Mouse (Mus musculus) right cerebral cortex, adult 18-20 months (tissue): ENCODE results near the gene Cog1.
"Not testable (repeated sequence)": the region's sequence is repeated elsewhere in the genome, so short reads cannot be mapped to it uniquely, and the experiment has no call there.

Source experiments
- DNase-seq: peaks from one replicate; pipeline ENCODE4 v3.0.0; 2022; ENCODE audit warnings: mixed read lengths

The Cog1 gene

DNA sequence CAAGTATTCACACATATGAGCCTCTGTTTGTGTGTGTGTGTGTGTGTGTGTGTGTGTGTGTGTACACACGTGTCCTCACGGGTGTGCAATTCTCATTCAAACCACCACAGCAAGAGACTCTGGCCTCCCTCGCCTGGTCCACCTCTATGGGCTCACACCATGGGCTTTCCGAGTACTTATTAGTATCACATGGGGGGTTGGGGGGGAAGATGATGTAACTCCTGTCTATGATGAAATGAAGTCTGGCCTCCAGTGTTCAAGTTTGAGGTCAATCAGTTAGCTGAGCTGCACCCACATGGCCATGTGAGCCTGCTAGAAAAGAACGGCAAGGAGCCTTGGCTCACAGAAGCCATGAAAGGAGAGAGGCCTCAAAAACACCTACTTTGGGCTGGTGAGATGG, 15.6 kb upstream of the Cog1 start:
- DNase-seq: no peak

- DNase-seq: no peak
Measured at GRCm38 (mm10) chr11:113634699-113635121, 14.3 kb upstream of the Cog1 start.

DNA sequence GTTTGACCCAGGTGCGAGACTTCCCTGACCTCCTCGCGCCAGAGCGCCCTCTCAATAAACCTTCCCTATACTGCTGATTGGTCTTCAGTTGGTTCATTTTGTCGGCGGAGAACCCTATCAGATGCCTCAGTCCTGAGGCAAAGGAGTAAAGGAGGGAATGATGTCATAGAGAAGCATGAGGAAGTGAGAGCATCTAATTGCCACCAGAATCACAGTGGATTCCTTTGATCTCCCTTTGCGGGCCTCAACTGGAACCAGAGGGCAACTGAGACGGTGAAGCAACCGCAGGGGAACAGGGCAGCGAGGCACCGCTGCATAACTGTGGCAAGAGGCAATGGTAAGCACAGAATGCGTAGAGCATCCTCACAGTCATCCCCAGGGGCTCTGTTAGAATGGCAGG, 10.3 kb upstream of the Cog1 start:
- no peak for DNase-seq

DNA sequence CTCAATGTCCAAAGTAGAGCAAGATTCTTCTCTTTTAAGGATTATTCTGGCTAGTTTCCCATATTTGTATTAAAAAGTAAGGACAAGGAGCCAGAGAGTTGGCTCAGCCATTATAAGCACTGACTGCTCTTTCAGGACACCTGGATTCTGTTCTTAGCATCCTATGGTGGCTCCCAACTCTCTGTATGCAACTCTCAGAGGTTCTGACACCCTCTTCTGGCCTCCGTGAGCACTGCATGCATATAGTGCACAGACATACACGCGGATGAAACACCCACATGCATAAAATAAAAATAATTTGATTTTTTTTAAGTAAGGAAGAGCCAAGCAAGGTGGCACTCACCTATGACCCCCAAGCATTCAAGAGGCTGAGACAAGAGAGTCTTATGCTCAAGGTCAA, 3.8 kb upstream of the Cog1 start:
- DNase-seq: no peak

GRCm38 (mm10) chr11:113648152-113648551, 817 bp upstream of the Cog1 start:
- DNase-seq: peak; percentile 81

DNA sequence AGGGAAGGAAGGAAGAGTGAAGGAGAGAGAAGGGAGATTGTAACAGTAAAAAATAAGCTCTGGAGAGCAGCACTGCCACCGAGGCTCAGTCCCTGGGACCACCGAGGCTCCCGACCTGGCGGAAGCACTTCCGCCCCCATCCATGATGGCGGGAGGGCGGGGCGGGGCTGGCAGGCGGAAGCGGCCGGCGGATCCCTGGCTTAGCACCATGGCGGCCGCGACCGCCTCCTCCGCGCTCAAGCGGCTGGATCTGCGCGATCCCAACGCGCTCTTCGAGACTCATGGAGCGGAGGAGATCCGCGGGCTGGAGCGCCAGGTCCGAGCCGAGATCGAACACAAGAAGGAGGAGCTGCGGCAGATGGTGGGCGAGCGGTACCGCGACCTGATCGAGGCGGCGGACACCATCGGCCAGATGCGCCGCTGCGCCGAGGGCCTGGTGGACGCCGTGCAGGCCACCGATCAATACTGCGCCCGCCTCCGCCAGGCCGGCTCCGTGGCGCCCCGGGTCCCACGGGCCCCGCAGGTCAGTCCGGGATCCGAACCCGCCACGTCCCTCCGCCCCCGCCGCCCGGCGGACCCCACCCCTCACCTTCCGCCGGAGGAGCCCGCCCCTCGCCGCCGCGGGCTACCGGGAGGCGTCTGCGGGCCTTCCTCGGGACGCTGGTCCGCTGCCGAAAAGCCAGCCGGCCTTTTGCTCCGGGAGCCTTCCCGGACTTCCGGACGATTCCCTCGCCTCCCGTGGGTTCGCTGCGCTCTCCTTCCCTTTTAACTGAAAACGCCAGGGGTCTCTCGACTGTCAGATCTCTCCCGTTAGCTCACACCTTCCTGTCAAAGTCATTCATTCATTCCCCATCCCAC, 613 bp downstream of the Cog1 start, which contains the start of gene Slc39a11:
Gene Slc39a11, minus strand, starts transcription at position 727 of the 858 bp plus-strand sequence.
- DNase-seq: peak; percentile 66

- no peak for DNase-seq
Measured at GRCm38 (mm10) chr11:113651206-113651906, 2.4 kb downstream of the Cog1 start.

DNA sequence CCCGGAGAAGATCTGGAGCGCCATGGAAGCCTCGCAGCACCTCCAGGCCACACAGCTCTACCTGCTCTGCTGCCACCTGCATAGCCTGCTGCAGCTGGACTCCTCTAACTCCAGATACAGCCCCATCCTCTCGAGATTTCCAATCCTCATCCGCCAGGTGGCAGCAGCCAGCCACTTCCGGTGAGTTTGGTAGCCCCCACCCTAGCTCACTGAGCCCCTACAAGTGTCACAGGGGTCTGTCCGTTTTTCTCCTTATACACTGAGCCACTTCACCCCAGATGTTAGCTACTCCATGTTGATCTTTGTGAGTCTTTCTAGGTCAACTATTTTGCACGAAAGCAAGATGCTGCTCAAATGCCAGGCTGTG, 2.9 kb downstream of the Cog1 start:
- no peak for DNase-seq

- no peak for DNase-seq
Measured at GRCm38 (mm10) chr11:113652516-113652915, 3.5 kb downstream of the Cog1 start.

DNA sequence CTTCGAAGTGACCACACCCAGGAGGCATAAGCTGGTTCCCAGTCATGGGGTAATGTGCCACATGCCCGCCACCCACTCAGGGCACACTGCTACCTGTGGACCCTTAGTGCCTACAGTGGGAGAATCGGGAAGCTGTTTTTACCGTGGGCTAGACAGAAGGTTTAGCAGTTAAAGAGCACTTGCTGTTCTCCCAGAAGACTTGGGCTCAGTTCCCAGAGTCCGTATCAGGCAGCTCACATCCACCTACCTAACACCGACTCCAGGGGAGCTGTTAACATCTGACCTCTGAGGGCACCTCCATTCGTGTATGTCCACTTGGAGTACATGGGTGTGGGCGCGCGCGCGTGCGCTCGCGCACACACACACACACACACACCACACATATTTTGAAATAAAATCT, 5.1 kb downstream of the Cog1 start:
- DNase-seq: no peak

GRCm38 (mm10) chr11:113654561-113655270, 5.7 kb downstream of the Cog1 start:
- peak; percentile 65 for DNase-seq

DNA sequence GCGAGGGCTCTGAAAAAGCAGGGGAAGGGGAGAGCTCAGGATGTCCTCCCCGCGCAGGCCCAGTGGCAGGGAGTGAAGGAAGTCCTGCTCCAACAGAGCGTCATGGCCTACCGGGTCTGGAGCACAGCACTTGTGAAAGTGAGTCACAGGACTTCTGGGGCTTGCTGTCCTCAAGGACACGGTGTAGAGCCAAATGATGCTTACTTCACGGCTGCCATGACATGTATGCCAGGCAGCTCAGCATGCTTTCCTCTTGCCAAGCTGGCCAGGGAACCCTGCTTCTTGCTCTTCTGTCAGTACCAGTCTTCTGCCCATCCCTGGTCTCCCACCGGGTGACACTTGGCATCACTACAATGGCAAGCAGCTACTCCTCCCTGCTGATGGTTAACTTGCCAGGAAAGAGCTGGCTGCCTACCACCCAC, 7.6 kb downstream of the Cog1 start:
- DNase-seq: no peak

- DNase-seq: no peak
Measured at GRCm38 (mm10) chr11:113657221-113657620, 8.3 kb downstream of the Cog1 start.

DNA sequence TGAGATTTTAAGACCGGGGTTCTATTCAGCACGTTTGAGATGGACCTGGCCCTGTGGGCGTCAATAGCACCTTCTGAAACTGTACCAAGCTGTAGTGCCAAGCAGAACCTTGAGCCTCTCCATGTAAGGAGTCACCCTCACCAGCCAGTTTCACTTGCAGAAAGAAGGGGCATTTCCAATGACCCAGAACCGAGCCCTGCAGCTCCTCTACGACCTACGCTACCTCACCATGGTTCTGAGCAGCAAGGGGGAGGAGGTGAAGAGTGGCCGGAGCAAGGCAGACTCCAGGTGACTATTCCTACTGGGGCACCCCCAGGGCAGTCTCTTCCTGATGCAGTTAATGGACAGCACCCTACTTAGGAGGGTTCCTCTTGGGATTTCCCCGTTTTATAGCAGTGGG, 9.3 kb downstream of the Cog1 start:
- no peak for DNase-seq

DNA sequence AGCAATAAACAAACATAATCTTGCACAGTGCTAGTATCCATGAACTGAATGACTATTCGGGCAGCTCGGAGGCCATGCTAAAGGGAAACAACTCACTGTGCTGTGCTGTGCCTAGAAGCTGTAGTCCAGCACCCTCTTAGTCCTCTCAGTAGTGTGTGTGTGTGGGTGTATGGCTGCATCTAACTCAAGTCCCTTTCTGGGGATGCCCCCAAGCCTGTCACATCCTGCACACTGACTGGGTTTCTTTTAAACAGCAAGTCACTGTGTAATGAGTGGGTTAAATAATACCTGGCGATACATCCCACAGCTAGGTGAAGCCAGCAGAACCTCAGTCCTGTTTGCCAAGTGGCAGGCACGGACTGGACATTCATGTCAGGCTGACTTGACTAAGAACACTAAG, 9.8 kb downstream of the Cog1 start:
- DNase-seq: no peak

GRCm38 (mm10) chr11:113660213-113660612, 11.2 kb downstream of the Cog1 start:
- DNase-seq: not testable (repeated sequence)

GRCm38 (mm10) chr11:113660940-113661339, 12.0 kb downstream of the Cog1 start:
- no peak for DNase-seq

- no peak for DNase-seq
Measured at GRCm38 (mm10) chr11:113661835-113662351, 12.9 kb downstream of the Cog1 start.

GRCm38 (mm10) chr11:113664279-113664678, 15.3 kb downstream of the Cog1 start:
- DNase-seq: no peak

GRCm38 (mm10) chr11:113666205-113666604, 17.2 kb downstream of the Cog1 start:
- DNase-seq: no peak

- no peak for DNase-seq
Measured at GRCm38 (mm10) chr11:113666648-113667047, 17.7 kb downstream of the Cog1 start.

DNA sequence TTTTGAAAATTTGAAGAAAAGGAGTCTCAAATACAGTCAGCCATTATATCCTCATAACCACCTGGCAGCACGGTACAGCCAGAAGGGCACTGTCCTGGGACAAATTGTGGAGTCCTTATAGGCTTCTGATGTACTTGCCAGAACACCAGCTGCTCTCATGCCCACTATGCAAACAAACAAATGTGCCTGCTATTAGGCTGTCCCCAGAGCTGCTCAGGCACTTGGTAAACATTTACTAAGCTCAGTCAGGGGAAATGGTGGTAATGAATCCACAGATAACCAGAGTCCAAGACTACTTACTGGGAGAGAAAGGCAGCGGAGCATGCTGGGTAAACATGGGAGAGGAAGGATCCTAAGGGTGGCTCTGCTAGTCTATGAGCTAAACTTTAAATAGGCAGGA, 18.2 kb downstream of the Cog1 start:
- no peak for DNase-seq

DNA sequence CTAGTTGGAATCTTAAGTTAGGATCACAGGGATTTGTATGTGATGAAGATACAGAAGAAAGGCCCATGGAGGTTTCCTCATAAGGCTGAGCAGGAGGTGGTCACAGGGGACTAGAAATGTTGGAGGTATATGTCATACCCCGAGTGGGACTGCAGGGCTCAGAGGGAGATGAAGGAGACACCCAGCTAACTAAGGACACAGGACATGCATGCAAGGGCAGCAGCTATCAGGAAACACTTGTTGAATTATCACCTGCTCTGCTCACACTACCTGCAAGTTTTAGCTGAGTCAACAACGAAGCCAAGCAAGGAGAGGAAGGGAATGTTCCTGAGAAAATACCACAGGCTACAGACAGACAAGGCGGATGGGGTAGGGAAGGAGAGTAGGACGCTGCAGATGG, 18.7 kb downstream of the Cog1 start:
- DNase-seq: no peak
